Mouse (Mus musculus) stomach, embryonic 14.5 days (tissue): ENCODE measurements around the gene Arfip2. TPM values are rescaled to one million over a fixed set of nuclear protein-coding genes. Genes with fewer than 3 reads are reported as not detected.

Experiments
- ATAC-seq: fragments of 200-750 bp; cut with Nextera tagmentation; 2 replicates; pipeline ENCODE4 v1.8.0; 2017; ENCODE audit warnings: low read depth, moderate TSS enrichment; ENCODE audit not compliant: insufficient number of reproducible peaks, insufficient read depth, low FRiP score
- H3K27ac ChIP-seq: fragments of 300-500 bp; sonication (generic); 2 replicates; pipeline ENCODE4 v1.5.1; 2014; ENCODE audit warnings: mild to moderate bottlenecking, low read length, moderate library complexity, mixed read lengths
- H3K27me3 ChIP-seq: fragments of 300-500 bp; sonication (generic); 2 replicates; pipeline ENCODE4 v1.6.1; 2014; ENCODE audit warnings: low read length, control low read depth, mixed read lengths; ENCODE audit not compliant: control insufficient read depth, insufficient read depth
- H3K36me3 ChIP-seq: fragments of 300-500 bp; sonication (generic); 2 replicates; pipeline ENCODE4 v1.6.1; 2014; ENCODE audit warnings: mild to moderate bottlenecking, control low read depth, low read length, moderate library complexity, mixed read lengths; ENCODE audit not compliant: control insufficient read depth, insufficient read depth
- H3K4me1 ChIP-seq: fragments of 300-500 bp; sonication (generic); 2 replicates; pipeline ENCODE4 v1.6.1; 2014; ENCODE audit warnings: low read length, control low read depth, mixed read lengths; ENCODE audit not compliant: control insufficient read depth, insufficient read depth
- H3K4me2 ChIP-seq: fragments of 300-500 bp; sonication (generic); replicated peaks from 2 replicates; pipeline ENCODE4 v1.6.1; 2014; ENCODE audit warnings: low read depth, low read length, control low read depth
- H3K4me3 ChIP-seq: fragments of 300-500 bp; sonication (generic); 2 replicates; pipeline ENCODE4 v1.5.1; 2014; ENCODE audit warnings: low read depth, low read length, control low read depth
- H3K9ac ChIP-seq: fragments of 300-500 bp; sonication (generic); replicated peaks from 2 replicates; pipeline ENCODE4 v1.6.1; 2014; ENCODE audit warnings: low read depth, mild to moderate bottlenecking, control low read depth, low read length, moderate library complexity, mixed read lengths
- H3K9me3 ChIP-seq: fragments of 300-500 bp; sonication (generic); 2 replicates; pipeline ENCODE4 v1.6.1; 2016; ENCODE audit warnings: low read depth, low read length, control low read depth; ENCODE audit not compliant: control insufficient read depth
- WGBS: fragments of 180-500 bp; shearing (Covaris S2); extraction: QIAGEN DNeasy Blood & Tissue Kit; methylation state at CpG from one replicate; pipeline ENCODE4 v1.1.7; 2014; 5-methylcytosine and 5-hydroxymethylcytosine counted together
- polyA plus RNA-seq: library from polyadenylated mRNA; unstranded; fragments of >200 nt; fragmentation: Nextera tagmentation; extraction: Ambion mirVana; gene quantifications from 2 replicates; pipeline ENCODE4 v1.2.1, GENCODE M21; 2014

The Arfip2 gene
- polyA plus RNA-seq, 1 experiment from 2014 or later: 88.9 TPM

GRCm38 (mm10) chr7:105635726-105636125, 4.5 kb downstream of the Arfip2 start:
- Histone ChIP-seq H3K27me3 (no peaks in the 10 kb centered on the region), H3K9ac (no peak overlapping the region), H3K27ac (no peak overlapping the region), H3K9me3 (no peaks in the 10 kb centered on the region), H3K36me3 (peaks cover 24% of the 10 kb centered on the region), H3K4me3 (no peak overlapping the region), H3K4me2 (no peak overlapping the region), H3K4me1 (peaks cover 18% of the 10 kb centered on the region; the same call in 1 of the 2 replicates)
- ATAC-seq: no peak
- WGBS: 89% methylated on average over 2 of the region's 2 CpGs

DNA sequence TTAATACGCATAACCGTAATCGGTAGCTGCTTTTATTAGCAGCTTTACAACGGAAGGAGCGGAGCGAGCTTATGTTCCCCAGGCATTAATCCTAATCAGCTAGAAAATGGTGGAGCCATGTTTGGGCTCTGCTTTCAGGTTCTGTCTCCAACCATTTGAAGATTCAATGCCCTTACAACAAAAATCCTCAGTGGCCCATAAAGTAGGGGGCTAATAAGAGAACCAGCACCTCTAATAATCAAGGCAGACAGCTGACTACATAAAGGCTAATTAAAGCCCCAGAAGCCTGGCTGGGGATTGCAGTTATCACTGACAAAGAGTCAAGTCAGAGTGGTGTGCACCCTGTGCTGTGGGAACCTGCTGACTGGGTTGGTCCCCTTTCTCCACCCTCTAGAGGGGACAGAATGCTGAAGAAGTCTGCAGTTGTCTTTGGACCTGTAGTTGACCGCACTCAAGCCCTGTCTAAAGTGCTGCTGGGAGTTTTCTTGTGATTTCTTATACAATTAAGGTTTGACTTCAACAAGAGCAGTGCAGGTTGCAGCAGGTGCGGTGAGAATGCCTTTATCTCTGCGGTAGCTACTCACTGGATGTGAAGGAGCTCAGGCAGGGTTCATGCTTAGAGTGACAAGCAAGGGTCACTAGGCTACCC, 5.8 kb downstream of the Arfip2 start:
- peaks cover 24% of the 10 kb centered on the region for H3K36me3 ChIP-seq
- H3K4me3 ChIP-seq: peak overlapping the region; percentile 84
- ATAC-seq: no peak
- H3K4me1 ChIP-seq: peaks cover 14% of the 10 kb centered on the region; the same call in 1 of the 2 replicates
- peak overlapping the region; percentile 38; the same call in 1 of the 2 replicates for H3K9ac ChIP-seq
- no peaks in the 10 kb centered on the region for H3K9me3 ChIP-seq
- peak overlapping the region; percentile 73 for H3K4me2 ChIP-seq
- H3K27me3 ChIP-seq: no peaks in the 10 kb centered on the region
- H3K27ac ChIP-seq: no peak overlapping the region
- 49% methylated on average over 9 of the region's 9 CpGs for WGBS

DNA sequence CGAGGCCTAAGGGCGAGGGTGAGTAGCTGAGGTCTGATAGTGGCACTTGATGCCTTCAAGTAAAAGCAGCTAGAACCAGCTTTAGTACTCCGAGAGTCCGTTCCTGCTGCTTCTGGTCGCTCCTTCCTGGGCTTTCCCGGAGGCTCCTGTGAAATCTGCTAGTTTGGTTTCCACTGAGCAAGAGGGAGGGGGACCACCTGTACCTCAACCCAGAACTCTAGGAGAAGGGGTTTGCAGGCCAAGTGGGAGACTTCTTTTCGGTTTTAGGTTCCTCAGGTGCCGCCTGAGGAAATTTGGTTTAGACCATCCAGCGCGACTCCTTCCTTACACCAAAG, 6.4 kb downstream of the Arfip2 start:
- no peaks in the 10 kb centered on the region for H3K9me3 ChIP-seq
- ATAC-seq: no peak
- H3K4me3 ChIP-seq: peak overlapping the region; percentile 84
- peak overlapping the region; percentile 73 for H3K4me2 ChIP-seq
- H3K36me3 ChIP-seq: peaks cover 22% of the 10 kb centered on the region
- WGBS: 5% methylated on average over 10 of the region's 10 CpGs
- peaks cover 15% of the 10 kb centered on the region for H3K4me1 ChIP-seq
- H3K27me3 ChIP-seq: no peaks in the 10 kb centered on the region
- peak overlapping the region; percentile 52; the same call in 1 of the 2 replicates for H3K27ac ChIP-seq
- peak overlapping the region; percentile 38; the same call in 1 of the 2 replicates for H3K9ac ChIP-seq

DNA sequence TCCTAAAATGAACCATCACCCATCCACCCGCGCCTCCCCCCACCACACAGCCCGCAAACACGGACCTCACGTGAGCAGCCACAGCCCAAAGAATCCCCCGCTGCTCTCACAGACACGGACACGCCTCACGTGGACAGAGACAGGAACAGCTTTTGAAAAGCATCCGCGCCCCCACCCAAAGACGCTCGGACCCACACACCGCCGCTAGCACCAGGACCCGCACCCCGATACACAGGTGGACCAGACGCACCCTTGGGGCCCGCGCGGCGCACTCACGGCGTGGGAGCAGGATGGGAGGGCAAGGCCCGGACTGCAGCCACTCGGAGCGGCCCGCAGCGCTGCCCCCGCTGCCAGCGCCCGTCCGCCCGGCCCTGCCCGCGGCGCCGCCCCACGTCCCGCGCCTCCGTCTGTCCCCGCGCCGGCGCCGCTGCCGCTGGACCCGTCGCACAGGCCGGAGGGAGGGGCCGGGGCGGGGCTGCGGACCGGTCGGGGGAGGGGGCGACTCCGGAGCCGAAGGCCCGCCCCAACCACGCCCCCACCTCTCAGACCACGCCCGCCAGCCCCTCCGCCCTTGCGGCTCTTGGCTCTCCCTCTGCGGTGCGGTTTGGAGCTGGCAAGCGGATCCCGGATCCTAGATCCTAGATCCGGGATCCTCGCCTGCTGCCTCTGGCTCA, 7.0 kb downstream of the Arfip2 start, which contains the start of gene Trim3:
Trim3 (minus strand) TSS at position 445 of the 674 bp plus-strand sequence.
- Histone ChIP-seq H3K27ac (peak within 1 kb of the TSS; percentile 52; the same call in 1 of the 2 replicates), H3K4me1 (peaks cover 20% of the 10 kb centered on the region), H3K9me3 (no peaks in the 10 kb centered on the region), H3K9ac (peak within 1 kb of the TSS; percentile 72), H3K4me3 (peak within 1 kb of the TSS; percentile 84), H3K36me3 (peaks cover 20% of the 10 kb centered on the region), H3K27me3 (no peaks in the 10 kb centered on the region), H3K4me2 (peak within 1 kb of the TSS; percentile 73)
- 1% methylated on average over 57 of the region's 71 CpGs for WGBS
- peak; percentile 91 for ATAC-seq

- 23% methylated on average over 4 of the region's 4 CpGs for WGBS
- peak overlapping the region; percentile 84 for H3K4me3 ChIP-seq
- H3K36me3 ChIP-seq: peaks cover 19% of the 10 kb centered on the region
- peak overlapping the region; percentile 73 for H3K4me2 ChIP-seq
- H3K9me3 ChIP-seq: no peaks in the 10 kb centered on the region
- no peak for ATAC-seq
- H3K4me1 ChIP-seq: peaks cover 21% of the 10 kb centered on the region
- peak overlapping the region; percentile 72; the same call in 1 of the 2 replicates for H3K9ac ChIP-seq
- no peaks in the 10 kb centered on the region for H3K27me3 ChIP-seq
- peak overlapping the region; percentile 21; the same call in 1 of the 2 replicates for H3K27ac ChIP-seq
These were observed 7.7 kb downstream of the Arfip2 start for GRCm38 (mm10) chr7:105632551-105632972.

DNA sequence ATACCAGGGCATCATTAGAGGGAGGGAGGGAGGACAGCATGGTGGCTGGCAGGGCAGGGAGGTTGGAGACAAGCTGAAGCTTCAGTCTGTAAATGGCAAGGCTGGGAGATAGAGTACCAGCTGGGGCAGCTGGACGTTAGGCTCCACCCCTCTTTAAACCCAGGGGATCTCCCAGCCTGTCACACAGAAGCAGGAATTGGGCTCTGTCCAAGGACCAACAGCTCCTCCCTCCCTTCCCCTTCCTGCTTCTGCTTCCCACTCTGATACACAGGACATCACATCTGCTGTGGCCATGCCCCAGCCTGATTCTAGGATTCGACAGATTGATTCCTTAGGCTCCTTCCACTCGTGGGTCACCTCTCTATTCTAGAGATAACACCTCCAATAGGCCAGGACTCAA, 11.6 kb downstream of the Arfip2 start:
- 29% methylated on average over 3 of the region's 3 CpGs for WGBS
- Histone ChIP-seq H3K9ac (no peak overlapping the region), H3K27me3 (no peaks in the 10 kb centered on the region), H3K4me1 (peaks cover 19% of the 10 kb centered on the region), H3K27ac (peak overlapping the region; percentile 55; the same call in 1 of the 2 replicates), H3K4me3 (no peak overlapping the region), H3K9me3 (no peaks in the 10 kb centered on the region), H3K4me2 (no peak overlapping the region), H3K36me3 (no peaks in the 10 kb centered on the region; the same call in 1 of the 2 replicates)
- ATAC-seq: peak; percentile 43; the same call in 1 of the 2 replicates

DNA sequence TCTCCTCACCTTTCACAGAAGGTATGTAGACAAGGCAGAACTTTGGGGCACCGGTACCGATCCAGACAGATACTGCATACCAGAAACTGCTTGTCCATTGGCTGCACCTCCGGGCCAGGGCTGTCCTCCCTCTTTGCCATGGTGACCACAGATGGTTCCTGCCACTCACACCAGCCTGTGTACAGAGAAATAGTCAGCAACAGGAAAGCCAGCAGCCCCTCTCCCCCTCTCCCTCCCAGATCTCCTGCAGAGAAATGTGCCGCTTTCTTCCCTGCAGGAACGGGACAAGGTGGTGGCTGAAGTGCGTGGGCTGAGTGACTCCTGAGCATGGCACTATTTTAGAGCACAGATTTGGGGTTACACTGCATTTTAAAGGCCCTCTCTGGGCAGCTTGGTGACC, 14.8 kb downstream of the Arfip2 start:
- H3K4me2 ChIP-seq: no peak overlapping the region
- no peaks in the 10 kb centered on the region for H3K9me3 ChIP-seq
- ATAC-seq: no peak
- H3K27ac ChIP-seq: no peak overlapping the region
- 69% methylated on average over 6 of the region's 6 CpGs for WGBS
- no peaks in the 10 kb centered on the region for H3K27me3 ChIP-seq
- H3K4me1 ChIP-seq: peaks cover 13% of the 10 kb centered on the region
- no peak overlapping the region for H3K4me3 ChIP-seq
- H3K36me3 ChIP-seq: no peaks in the 10 kb centered on the region; the same call in 1 of the 2 replicates
- no peak overlapping the region for H3K9ac ChIP-seq

DNA sequence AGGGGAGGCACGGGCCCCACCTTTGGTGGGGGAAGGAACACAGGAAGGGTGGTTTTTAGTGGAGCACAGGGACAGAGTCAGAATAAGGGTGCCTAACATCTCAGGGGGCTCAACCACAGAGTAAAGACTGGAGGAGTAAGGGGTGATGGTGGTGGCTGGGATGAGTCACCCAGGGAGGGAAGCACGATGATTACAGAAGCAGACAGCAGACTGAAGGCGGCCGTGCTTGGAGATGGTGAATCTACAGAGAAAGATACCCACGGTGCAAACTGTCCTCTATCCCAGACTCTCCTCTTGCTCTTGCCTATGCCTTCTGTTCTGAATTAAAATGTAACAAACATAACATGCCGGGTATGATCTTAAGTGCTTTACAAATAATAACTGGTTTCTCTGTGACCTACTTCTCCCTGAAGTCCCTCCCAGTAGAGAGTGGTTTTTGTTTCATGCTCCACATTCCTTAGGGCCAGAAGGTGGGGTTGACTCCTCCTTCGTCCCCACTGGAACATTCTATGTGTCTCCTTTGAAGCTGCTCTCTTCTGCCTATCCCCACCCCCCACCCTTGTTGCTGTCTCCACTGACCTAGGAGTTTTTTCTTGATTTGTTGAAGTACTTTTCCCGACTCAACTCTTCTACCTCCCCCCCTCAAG, 18.4 kb downstream of the Arfip2 start:
- 73% methylated on average over 8 of the region's 8 CpGs for WGBS
- Histone ChIP-seq H3K9ac (no peak overlapping the region), H3K4me3 (no peak overlapping the region), H3K4me1 (no peaks in the 10 kb centered on the region), H3K27ac (no peak overlapping the region), H3K9me3 (no peaks in the 10 kb centered on the region), H3K4me2 (no peak overlapping the region), H3K27me3 (no peaks in the 10 kb centered on the region), H3K36me3 (peaks cover 25% of the 10 kb centered on the region)
- no peak for ATAC-seq
